In genomic region chr16:70344496-70344895, GRCm38 (mm10) we compare ENCODE assay signal across 27 mouse cellular contexts. TPM values are rescaled to one million over a fixed set of nuclear protein-coding genes. Genes with fewer than 3 reads are reported as not detected.
A peak's percentile ranks its signal among the peaks of the same experiment; 100 is the strongest.
DNase-seq lines count a peak whose midpoint lies in the region; ATAC-seq and TF ChIP-seq lines count a peak whose summit lies in the region.
"Had no signal": no experiment of that assay in that cellular context is flagged by ENCODE, and none has a peak within 500 bp of the region (broad histone marks: within the 10 kb centered on the region; RNA-seq: fewer than 3 reads in every experiment).

No protein-coding gene starts in this region.

- WGBS in lung, embryonic 14.5 days = 27% methylated on average over 1 of the region's 1 CpGs
- 38% methylated on average over 1 of the region's 1 CpGs for WGBS in lung, adult 2 months
- 17% methylated on average over 1 of the region's 1 CpGs for WGBS in lung, embryonic 16.5 days
- WGBS in midbrain, embryonic 11.5 days = 77% methylated on average over 1 of the region's 1 CpGs
- WGBS in midbrain, embryonic 15.5 days = 58% methylated on average over 1 of the region's 1 CpGs

- no peak for ATAC-seq in lung, embryonic 14.5 days (ENCODE audit: insufficient read depth)
- peak; percentile 71 for ATAC-seq in lung, embryonic 16.5 days (ENCODE audit: low read depth)
- no peak for ATAC-seq in midbrain, embryonic 11.5 days (ENCODE audit: low FRiP score)
- no peak for ATAC-seq in midbrain, embryonic 15.5 days (replicated peaks)
- ATAC-seq: activated CD4-positive, CD25-positive, alpha-beta regulatory T cell, adult 4 months; forebrain, embryonic 14.5 days; forebrain, embryonic 16.5 days; Patski had no signal

- TF ChIP-seq POLR2A in lung, adult 2 months (IDR thresholded peaks at IDR 0.05; ENCODE audit: borderline replicate concordance, extremely low read depth, low read depth, low read length) = no peak

- no peak for TF ChIP-seq CTCF in lung, embryonic 14.5 days (IDR thresholded peaks at IDR 0.05; ENCODE audit: low read depth)
- no peak for TF ChIP-seq CTCF in lung, adult 2 months (IDR thresholded peaks at IDR 0.05; ENCODE audit: insufficient read depth, low read length)

- peak; percentile 60 for DNase-seq in lung, embryonic 14.5 days
- no peak for DNase-seq in lung, adult 2 months
- no peak for DNase-seq in lung, postnatal 25 days (ENCODE audit: low spot score)
- peak; percentile 14 for DNase-seq in midbrain, embryonic 11.5 days (ENCODE audit: low spot score, missing footprints)
- peak; percentile 80 for DNase-seq in adipocyte (ENCODE audit: low spot score)
- no peak for DNase-seq in testis, postnatal 10 days (ENCODE audit: low spot score)
- DNase-seq: adrenal gland, adult 2 months; adrenal gland, postnatal 10 days; adrenal gland, postnatal 25 days; cerebellum, adult 11 months; cerebellum, adult 18-20 months; cerebellum, adult 8-10 months; cerebellum, adult 9-11 months; cerebellum, postnatal 14 days; cerebellum, postnatal 36 days; embryo, embryonic 11 days had no signal

- H3K9me3 ChIP-seq in lung, embryonic 14.5 days (ENCODE audit: low read depth, low read length) = no peaks in the 10 kb centered on the region
- no peaks in the 10 kb centered on the region for H3K9me3 ChIP-seq in lung, embryonic 16.5 days (ENCODE audit: control insufficient read depth, low read length)
- H3K9me3 ChIP-seq in midbrain, embryonic 11.5 days (ENCODE audit: control insufficient read depth, low read length) = no peaks in the 10 kb centered on the region
- H3K9me3 ChIP-seq in midbrain, embryonic 15.5 days = no peaks in the 10 kb centered on the region
- H3K9me3 ChIP-seq: embryonic facial prominence, embryonic 13.5 days; embryonic facial prominence, embryonic 15.5 days; forebrain, embryonic 12.5 days had no signal

- H3K9ac ChIP-seq in lung, embryonic 14.5 days = no peak overlapping the region
- H3K9ac ChIP-seq in lung, embryonic 16.5 days (ENCODE audit: low read length) = no peak overlapping the region
- H3K9ac ChIP-seq in midbrain, embryonic 11.5 days (ENCODE audit: low read length) = no peak overlapping the region
- H3K9ac ChIP-seq in midbrain, embryonic 15.5 days = no peak overlapping the region
- H3K9ac ChIP-seq: embryonic facial prominence, embryonic 13.5 days; embryonic facial prominence, embryonic 15.5 days; forebrain, embryonic 12.5 days had no signal

- no peak overlapping the region for H3K4me3 ChIP-seq in lung, embryonic 14.5 days (ENCODE audit: low read depth, low read length)
- H3K4me3 ChIP-seq in lung, adult 2 months (replicated peaks; ENCODE audit: extremely low read depth, low read depth, low read length) = no peak overlapping the region
- H3K4me3 ChIP-seq in lung, embryonic 16.5 days (ENCODE audit: low read length) = no peak overlapping the region
- H3K4me3 ChIP-seq in midbrain, embryonic 11.5 days (ENCODE audit: low read depth, low read length) = no peak overlapping the region
- no peak overlapping the region for H3K4me3 ChIP-seq in midbrain, embryonic 15.5 days
- H3K4me3 ChIP-seq: embryonic facial prominence, embryonic 13.5 days; embryonic facial prominence, embryonic 15.5 days; erythroblast, embryonic 14.5 days; forebrain, embryonic 10.5 days; forebrain, embryonic 12.5 days had no signal

- H3K36me3 ChIP-seq in lung, embryonic 14.5 days (ENCODE audit: insufficient read depth) = no peaks in the 10 kb centered on the region
- no peaks in the 10 kb centered on the region for H3K36me3 ChIP-seq in lung, embryonic 16.5 days (ENCODE audit: control insufficient read depth, insufficient read depth, low read length)
- no peaks in the 10 kb centered on the region for H3K36me3 ChIP-seq in midbrain, embryonic 11.5 days (ENCODE audit: control insufficient read depth, insufficient read depth, low read length)
- no peaks in the 10 kb centered on the region for H3K36me3 ChIP-seq in midbrain, embryonic 15.5 days (replicated peaks)
- H3K36me3 ChIP-seq: embryonic facial prominence, embryonic 13.5 days; embryonic facial prominence, embryonic 15.5 days; forebrain, embryonic 10.5 days; forebrain, embryonic 12.5 days had no signal

- no peaks in the 10 kb centered on the region for H3K27me3 ChIP-seq in lung, embryonic 14.5 days (ENCODE audit: insufficient read depth, low read length)
- no peaks in the 10 kb centered on the region for H3K27me3 ChIP-seq in lung, embryonic 16.5 days (ENCODE audit: control insufficient read depth, insufficient read depth, low read depth, low read length)
- H3K27me3 ChIP-seq in midbrain, embryonic 11.5 days (ENCODE audit: control insufficient read depth, insufficient read depth, low read length) = no peaks in the 10 kb centered on the region
- H3K27me3 ChIP-seq in midbrain, embryonic 15.5 days (replicated peaks) = no peaks in the 10 kb centered on the region
- H3K27me3 ChIP-seq: embryonic facial prominence, embryonic 13.5 days; embryonic facial prominence, embryonic 15.5 days; forebrain, embryonic 12.5 days; Patski had no signal

- H3K4me2 ChIP-seq in lung, embryonic 14.5 days = no peak overlapping the region
- H3K4me2 ChIP-seq in lung, embryonic 16.5 days (ENCODE audit: low read depth, low read length) = no peak overlapping the region
- no peak overlapping the region for H3K4me2 ChIP-seq in midbrain, embryonic 11.5 days
- no peak overlapping the region for H3K4me2 ChIP-seq in midbrain, embryonic 15.5 days
- H3K4me2 ChIP-seq: embryonic facial prominence, embryonic 13.5 days; embryonic facial prominence, embryonic 15.5 days; forebrain, embryonic 12.5 days had no signal

- no peak overlapping the region for H3K27ac ChIP-seq in lung, embryonic 14.5 days (ENCODE audit: low read depth)
- no peak overlapping the region for H3K27ac ChIP-seq in lung, embryonic 16.5 days (ENCODE audit: low read length)
- no peak overlapping the region for H3K27ac ChIP-seq in midbrain, embryonic 11.5 days (ENCODE audit: low read depth, low read length)
- H3K27ac ChIP-seq in midbrain, embryonic 15.5 days = no peak overlapping the region
- H3K27ac ChIP-seq: embryonic facial prominence, embryonic 13.5 days; embryonic facial prominence, embryonic 15.5 days; forebrain, embryonic 10.5 days; forebrain, embryonic 12.5 days had no signal

- H3K4me1 ChIP-seq in lung, embryonic 14.5 days (ENCODE audit: insufficient read depth) = no peaks in the 10 kb centered on the region
- peaks cover 2% of the 10 kb centered on the region; the same call in 1 of the 2 replicates for H3K4me1 ChIP-seq in lung, adult 2 months (ENCODE audit: control insufficient read depth, insufficient read depth, low read length)
- H3K4me1 ChIP-seq in lung, embryonic 16.5 days (replicated peaks; ENCODE audit: control insufficient read depth, insufficient read depth, low read length) = 0 out of 2 replicates have a peak, but pooled peaks cover 3% of the 10 kb centered on the region
- H3K4me1 ChIP-seq in midbrain, embryonic 11.5 days (ENCODE audit: control insufficient read depth, insufficient read depth, low read length) = no peaks in the 10 kb centered on the region
- no peaks in the 10 kb centered on the region for H3K4me1 ChIP-seq in midbrain, embryonic 15.5 days
- H3K4me1 ChIP-seq: embryonic facial prominence, embryonic 13.5 days; embryonic facial prominence, embryonic 15.5 days had no signal

RNA-seq across cellular contexts. Expression of gene Gbe1, which starts 30.7 kb away (rescaled TPM):
- 19.1 and 20.8 TPM in 2 replicates for polyA plus RNA-seq in lung, embryonic 14.5 days (2014; fragmentation: Nextera tagmentation; extraction: Ambion mirVana)
- 12.3 and 13.3 TPM in 2 replicates for polyA plus RNA-seq in lung, adult 2 months (2012; rRNA removed)
- polyA plus RNA-seq in lung, embryonic 16.5 days (2015; fragmentation: Nextera tagmentation; extraction: Ambion mirVana) = 35.8 and 38.3 TPM in 2 replicates
- 15.9 and 23.0 TPM in 2 replicates for polyA plus RNA-seq in midbrain, embryonic 11.5 days (2014; fragmentation: Nextera tagmentation; extraction: Ambion mirVana)
- 16.6 and 17.9 TPM in 2 replicates for polyA plus RNA-seq in midbrain, embryonic 15.5 days (2015; fragmentation: Nextera tagmentation; extraction: Ambion mirVana)

Comparison
In these comparisons a context has a peak if more than half of its experiments do, and no peak if none do; other contexts are left out.
1. DNase-seq: peak in lung, embryonic 14.5 days (single experiment), midbrain, embryonic 11.5 days (single experiment) and adipocyte (single experiment); none in lung, adult 2 months (single experiment), lung, postnatal 25 days (single experiment) and testis, postnatal 10 days (single experiment).